Mouse (Mus musculus): Measurements from ENCODE around the gene Myo1d.

DNA sequence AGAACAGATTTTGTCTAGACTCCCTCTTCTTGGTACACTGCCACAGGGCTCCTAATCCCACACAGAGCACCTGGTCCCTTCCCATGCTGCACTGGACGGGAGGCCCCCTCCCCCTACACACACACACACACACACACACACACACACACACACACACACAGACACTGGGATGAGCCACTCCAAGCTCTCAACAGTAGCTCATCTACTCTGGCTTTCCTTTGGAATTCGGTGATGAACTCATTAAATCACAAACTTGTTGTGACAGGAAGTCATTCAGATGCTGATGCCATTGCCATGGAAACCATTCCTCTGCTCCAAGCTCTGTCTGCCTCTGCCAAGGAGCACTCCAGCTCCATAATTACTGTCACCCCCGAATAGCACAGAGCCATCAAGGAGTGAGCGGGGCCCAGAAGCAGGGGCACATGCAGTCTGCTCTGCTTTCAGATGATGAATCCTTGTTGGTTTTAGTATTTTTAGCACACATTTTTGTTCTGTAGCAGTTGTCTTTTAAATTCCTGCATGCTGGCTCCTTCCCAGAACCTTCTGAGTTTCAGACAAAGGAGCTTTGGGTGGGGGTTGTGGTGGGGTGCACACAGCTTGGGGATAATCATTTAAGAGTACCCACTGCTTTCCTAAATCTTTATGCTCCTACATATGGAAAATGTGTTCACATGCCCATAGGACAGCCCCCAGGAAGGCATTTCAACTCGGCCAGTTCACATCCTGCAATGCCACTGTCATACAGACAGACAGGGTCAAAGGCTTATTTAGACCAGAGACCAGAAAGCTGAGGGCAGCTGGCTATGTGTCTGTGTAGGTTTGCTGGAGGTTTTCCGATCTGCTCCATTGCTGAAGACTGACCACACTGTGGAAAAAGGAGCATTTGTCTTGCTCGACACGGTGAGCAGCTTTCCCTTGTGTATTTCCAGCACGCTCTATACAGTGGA lies 261.1 kb downstream of the Myo1d start:
- TF ChIP-seq POLR2A (IDR thresholded peaks at IDR 0.05; ENCODE audit: control insufficient read depth in 1 of 2, insufficient read depth in 1 of 2, low read depth in 1 of 2, low read length in 2 of 2, poor library complexity in 1 of 2) = no peak
- no peak for TF ChIP-seq ZNF384 (IDR thresholded peaks at IDR 0.05; ENCODE audit: low read depth, low read length)

All from MEL (cell line).